Mouse (Mus musculus) midbrain, postnatal 0 days (tissue): ENCODE results near the gene Myh6. TPM values are rescaled to one million over a fixed set of nuclear protein-coding genes. Genes with fewer than 3 reads are reported as not detected.
"Not testable (repeated sequence)": the region's sequence is repeated elsewhere in the genome, so short reads cannot be mapped to it uniquely, and the experiment has no call there.

Experiments used
- ATAC-seq: fragments of 200-750 bp; cut with Nextera tagmentation; 2 replicates; pipeline ENCODE4 v1.8.0; 2017; ENCODE audit warnings: moderate number of reproducible peaks, mild to moderate bottlenecking, moderate TSS enrichment, moderate library complexity; ENCODE audit not compliant: low FRiP score
- DNase-seq: peaks from one replicate; pipeline ENCODE4 v3.0.0-alpha.2; 2015; ENCODE audit warnings: low spot score
- H3K27ac ChIP-seq: fragments of 300-500 bp; sonication (generic); 2 replicates; pipeline ENCODE4 v1.5.1; 2014; ENCODE audit warnings: low read depth, mild to moderate bottlenecking, low read length, mixed read lengths
- H3K27me3 ChIP-seq: fragments of 300-500 bp; sonication (generic); 2 replicates; pipeline ENCODE4 v1.6.1; 2014; ENCODE audit warnings: low read length, control low read depth, mixed read lengths; ENCODE audit not compliant: insufficient read depth
- H3K36me3 ChIP-seq: fragments of 300-500 bp; sonication (generic); 2 replicates; pipeline ENCODE4 v1.6.1; 2014; ENCODE audit warnings: low read length, control low read depth, mixed read lengths; ENCODE audit not compliant: insufficient read depth
- H3K4me1 ChIP-seq: fragments of 300-500 bp; sonication (generic); 2 replicates; pipeline ENCODE4 v1.6.1; 2014; ENCODE audit warnings: mild to moderate bottlenecking, control low read depth, antibody characterized with exemption, low read length, mixed read lengths; ENCODE audit not compliant: insufficient read depth
- H3K4me2 ChIP-seq: fragments of 300-500 bp; sonication (generic); 2 replicates; pipeline ENCODE4 v1.6.1; 2014; ENCODE audit warnings: low read depth, mild to moderate bottlenecking, low read length, mixed read lengths; ENCODE audit not compliant: poor library complexity, severe bottlenecking
- H3K4me3 ChIP-seq: fragments of 300-500 bp; sonication (generic); 2 replicates; pipeline ENCODE4 v1.5.1; 2014; ENCODE audit warnings: low read depth, mild to moderate bottlenecking, low read length, moderate library complexity
- H3K9ac ChIP-seq: fragments of 300-500 bp; sonication (generic); replicated peaks from 2 replicates; pipeline ENCODE4 v1.6.1; 2014; ENCODE audit warnings: mild to moderate bottlenecking, low read length, moderate library complexity, mixed read lengths; ENCODE audit not compliant: poor library complexity, severe bottlenecking
- H3K9me3 ChIP-seq: fragments of 300-500 bp; sonication (generic); 2 replicates; pipeline ENCODE4 v1.6.1; 2016; ENCODE audit warnings: low read length, control low read depth
- CTCF ChIP-seq: IDR thresholded peaks from 2 replicates; pipeline ENCODE4 v1.5.1; 2016; ENCODE audit warnings: antibody characterized with exemption, mild to moderate bottlenecking
- WGBS: fragments of 180-500 bp; shearing (Covaris S2); extraction: QIAGEN DNeasy Blood & Tissue Kit; methylation state at CpG from one replicate; pipeline ENCODE4 v1.1.7; 2014; 5-methylcytosine and 5-hydroxymethylcytosine counted together
- polyA plus RNA-seq: library from polyadenylated mRNA; unstranded; fragments of >200 nt; fragmentation: Nextera tagmentation; extraction: Ambion mirVana; gene quantifications from 2 replicates; pipeline ENCODE4 v1.2.1, GENCODE M21; 2015
- total RNA-seq: library from RNA; depleted of rRNA; stranded (reverse); fragments of >200 nt; gene quantifications from 2 replicates; pipeline ENCODE4 v1.2.3, GENCODE M21; 2014

The Myh6 gene
- total and polyA plus RNA-seq, 2 experiments from 2014 or later = 0.33 to 2.5 TPM

DNA sequence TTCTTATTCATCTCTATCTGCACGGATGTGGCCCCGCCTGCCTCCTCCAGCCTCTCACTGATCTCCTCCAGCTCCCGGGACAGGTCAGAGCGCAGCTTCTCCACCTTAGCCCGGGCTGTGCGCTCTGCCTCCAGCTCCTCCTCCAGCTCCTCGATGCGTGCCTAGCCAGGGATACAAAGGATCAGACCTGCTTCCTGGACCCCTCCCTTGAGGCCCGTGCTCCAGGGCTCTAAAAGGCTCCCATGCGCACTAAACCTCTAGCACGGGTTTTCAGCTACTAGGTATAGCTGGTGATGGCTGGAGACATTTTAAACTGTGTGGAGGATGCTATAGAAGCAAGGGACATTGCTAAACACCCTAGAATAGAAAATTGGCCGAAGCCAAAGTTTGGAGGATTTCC is 16.2 kb downstream of the Myh6 start:
- DNase-seq = no peak
- H3K9me3 ChIP-seq = no peaks in the 10 kb centered on the region
- H3K27ac ChIP-seq = no peak overlapping the region
- no peaks in the 10 kb centered on the region for H3K27me3 ChIP-seq
- no peak overlapping the region for H3K9ac ChIP-seq
- H3K4me1 ChIP-seq = no peaks in the 10 kb centered on the region
- WGBS = 62% methylated on average over 12 of the region's 12 CpGs
- ATAC-seq = no peak
- no peaks in the 10 kb centered on the region for H3K36me3 ChIP-seq
- H3K4me2 ChIP-seq = no peak overlapping the region
- no peak overlapping the region for H3K4me3 ChIP-seq
- no peak for TF ChIP-seq CTCF

DNA sequence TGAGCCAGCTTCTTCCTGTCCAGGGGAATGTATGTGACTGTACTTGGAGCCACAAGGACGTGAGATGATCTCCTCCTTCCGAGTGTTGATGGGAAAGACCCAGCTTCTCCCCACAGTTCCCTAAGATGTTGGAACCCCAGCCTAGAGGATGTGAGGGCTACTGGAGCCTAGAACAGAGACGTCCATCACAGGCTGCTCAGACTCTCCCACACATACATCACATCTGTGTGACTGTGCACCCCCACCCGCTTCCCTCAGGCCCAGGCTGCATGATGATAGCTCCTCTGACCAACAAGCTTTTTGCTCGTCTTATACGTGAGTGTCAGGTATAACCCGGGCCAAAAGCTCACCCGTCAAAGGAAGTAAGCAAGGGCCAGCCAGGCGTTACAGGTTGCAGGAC is 17.9 kb downstream of the Myh6 start:
- Histone ChIP-seq H3K4me1 (no peaks in the 10 kb centered on the region), H3K27ac (no peak overlapping the region), H3K27me3 (no peaks in the 10 kb centered on the region), H3K36me3 (no peaks in the 10 kb centered on the region), H3K4me2 (no peak overlapping the region), H3K4me3 (no peak overlapping the region), H3K9ac (no peak overlapping the region), H3K9me3 (no peaks in the 10 kb centered on the region)
- no peak for ATAC-seq
- 91% methylated on average over 9 of the region's 9 CpGs for WGBS
- no peak for TF ChIP-seq CTCF
- no peak for DNase-seq

DNA sequence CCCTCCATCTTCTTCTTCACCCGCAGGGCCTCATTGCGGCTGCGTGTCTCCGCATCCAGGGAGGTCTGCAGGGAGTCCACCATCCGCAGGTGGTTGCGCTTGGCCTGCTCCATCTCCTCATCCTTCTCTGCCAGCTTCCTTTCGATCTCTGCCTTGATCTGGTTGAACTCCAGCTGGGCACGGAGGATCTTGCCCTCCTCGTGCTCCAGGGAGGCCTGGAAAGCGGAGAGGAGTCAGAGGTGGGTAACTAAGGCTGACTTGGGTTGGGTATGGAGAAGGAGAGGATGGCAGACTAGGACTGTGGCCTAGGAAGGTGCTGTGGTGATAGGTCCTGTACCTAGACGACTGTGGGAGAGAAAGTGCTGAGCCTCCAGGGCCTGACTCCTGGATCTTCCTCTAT is 19.7 kb downstream of the Myh6 start:
- H3K4me2 ChIP-seq, H3K27me3 ChIP-seq, H3K9me3 ChIP-seq, H3K27ac ChIP-seq, DNase-seq, ATAC-seq, H3K9ac ChIP-seq, H3K4me1 ChIP-seq, H3K36me3 ChIP-seq, H3K4me3 ChIP-seq: not testable (repeated sequence)
- WGBS = 89% methylated on average over 7 of the region's 11 CpGs

DNA sequence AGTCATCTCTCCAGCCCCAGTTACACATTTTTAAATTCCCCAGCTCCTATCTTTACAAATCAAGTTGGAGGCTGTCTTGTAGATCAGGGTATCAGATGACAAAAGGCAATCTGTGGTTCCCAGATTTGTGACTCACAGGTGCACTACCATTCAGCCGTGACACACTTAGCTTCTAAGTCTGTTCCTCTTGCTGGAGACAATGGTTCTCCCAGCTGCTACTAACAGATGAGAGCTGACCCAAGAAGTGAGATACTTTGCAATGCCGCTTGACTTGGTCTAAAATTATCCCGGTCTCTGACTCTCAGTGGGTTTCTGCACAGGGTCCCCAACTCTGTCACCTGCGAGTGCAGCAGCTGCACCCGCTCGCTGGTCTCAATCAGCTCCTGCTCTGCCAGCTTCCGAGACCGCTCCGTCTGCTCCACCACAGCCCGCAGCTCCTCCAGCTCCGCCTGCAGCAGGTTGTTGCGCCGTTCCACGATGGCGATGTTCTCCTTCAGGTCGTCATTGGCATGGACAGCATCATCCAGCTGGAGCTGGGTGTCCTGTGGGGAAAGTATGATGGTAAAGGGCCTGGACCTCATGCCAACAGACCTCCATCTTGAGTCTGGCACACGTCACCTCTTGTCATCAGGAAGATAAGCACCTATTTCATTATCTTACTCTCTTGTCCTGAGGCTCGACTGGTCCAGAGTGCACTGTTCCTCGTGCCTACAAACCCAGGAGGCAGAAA is 20.6 kb downstream of the Myh6 start:
- 86% methylated on average over 19 of the region's 19 CpGs for WGBS
- Histone ChIP-seq H3K4me2 (no peak overlapping the region), H3K9ac (no peak overlapping the region), H3K9me3 (no peaks in the 10 kb centered on the region), H3K4me3 (no peak overlapping the region), H3K36me3 (no peaks in the 10 kb centered on the region), H3K27me3 (no peaks in the 10 kb centered on the region), H3K27ac (no peak overlapping the region), H3K4me1 (no peaks in the 10 kb centered on the region)
- no peak for ATAC-seq
- DNase-seq = no peak
- no peak for TF ChIP-seq CTCF

DNA sequence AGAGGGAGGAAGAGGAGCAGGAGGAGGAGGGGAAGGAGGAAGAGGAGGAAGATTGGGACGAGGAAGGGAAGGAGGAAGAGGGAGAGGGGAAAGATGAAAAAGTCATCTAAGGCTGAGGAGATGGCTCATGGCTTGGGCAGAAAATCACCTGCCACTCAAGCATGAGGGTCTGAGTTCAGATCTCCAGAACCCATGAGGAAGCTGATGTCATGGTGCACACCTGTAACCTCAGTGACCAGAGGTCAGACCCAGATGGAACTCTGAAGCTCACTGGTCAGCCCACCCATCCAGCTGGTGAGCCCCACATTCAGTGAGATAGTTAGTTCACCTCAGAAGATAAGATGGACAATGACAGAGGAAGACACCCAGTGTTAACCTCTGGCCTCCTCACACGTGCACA is 21.8 kb downstream of the Myh6 start:
- DNase-seq (no peak), ATAC-seq (no peak)
- Histone ChIP-seq H3K4me1 (no peaks in the 10 kb centered on the region), H3K36me3 (no peaks in the 10 kb centered on the region), H3K4me2 (no peak overlapping the region), H3K9me3 (no peaks in the 10 kb centered on the region), H3K9ac (no peak overlapping the region), H3K27ac (no peak overlapping the region), H3K27me3 (no peaks in the 10 kb centered on the region), H3K4me3 (no peak overlapping the region)
- 74% methylated on average over 2 of the region's 2 CpGs for whole genome bisulfite sequencing
- TF ChIP-seq CTCF = no peak

DNA sequence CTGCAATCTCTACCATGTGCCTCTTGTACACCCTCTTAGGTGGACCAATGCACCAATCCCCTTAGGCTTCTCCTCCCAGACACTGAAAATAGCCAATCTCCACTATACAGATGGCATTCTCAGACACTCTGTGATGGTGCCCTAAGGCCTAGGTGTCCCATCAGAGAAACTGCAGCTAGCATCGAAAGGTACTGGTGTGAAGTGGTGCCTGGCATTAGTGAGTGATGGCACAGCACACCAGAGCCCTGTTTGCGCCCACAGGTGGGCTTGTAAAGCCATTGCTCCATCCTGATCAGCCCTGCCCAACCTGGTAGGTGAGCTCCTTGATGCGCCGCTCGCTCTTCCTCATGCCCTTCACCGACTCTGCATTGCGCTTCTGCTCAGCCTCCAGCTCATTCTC is 22.8 kb downstream of the Myh6 start:
- Histone ChIP-seq H3K27ac (no peak overlapping the region), H3K4me3 (no peak overlapping the region), H3K36me3 (no peaks in the 10 kb centered on the region), H3K4me2 (no peak overlapping the region), H3K27me3 (no peaks in the 10 kb centered on the region), H3K9me3 (no peaks in the 10 kb centered on the region), H3K9ac (no peak overlapping the region), H3K4me1 (no peaks in the 10 kb centered on the region)
- DNase-seq (no peak), ATAC-seq (no peak)
- TF ChIP-seq CTCF = no peak
- 98% methylated on average over 7 of the region's 7 CpGs for WGBS
